Mouse (Mus musculus) retina, postnatal 1 day (tissue): ENCODE measurements around the gene Lipn.

Experiments
- DNase-seq: peaks from one replicate; pipeline ENCODE4 v3.0.0-alpha.2; 2012

Lipn gene

DNA sequence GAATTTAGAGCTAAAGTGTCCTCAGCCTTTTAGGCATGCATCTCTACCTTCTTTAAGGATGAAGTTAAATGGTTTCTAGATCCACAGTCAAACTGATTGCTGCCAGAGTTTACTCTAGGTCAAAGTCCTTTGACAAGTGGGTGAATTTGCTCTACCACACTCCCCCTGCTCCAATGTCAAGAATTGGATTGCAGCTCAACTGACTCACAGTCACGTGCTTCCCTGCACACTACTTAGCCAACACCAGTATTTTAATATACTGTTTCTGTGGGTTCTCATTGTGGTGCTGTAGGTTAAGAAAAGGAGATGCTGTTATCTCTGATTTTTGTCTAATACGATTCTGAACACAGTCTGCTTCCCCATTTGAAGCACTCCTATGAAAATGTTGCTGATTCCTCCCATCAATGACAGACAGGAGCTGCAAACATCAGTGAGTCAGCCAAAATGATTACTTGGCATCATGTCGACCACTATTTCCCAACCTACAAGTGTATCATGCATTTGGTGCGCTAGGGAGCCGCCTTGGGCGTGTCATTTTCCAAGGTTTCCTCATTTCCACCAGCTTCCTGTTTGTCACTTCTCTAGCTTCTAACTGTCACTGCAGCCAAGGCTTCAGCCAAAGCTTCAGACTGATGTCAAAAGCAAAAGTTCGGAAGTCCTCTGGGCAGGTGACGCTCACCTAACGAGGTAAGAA is at the start of gene Lipn:
Gene Lipn, plus strand, starts transcription at position 580 of the 694 bp plus-strand sequence.
- DNase-seq = no peak

DNA sequence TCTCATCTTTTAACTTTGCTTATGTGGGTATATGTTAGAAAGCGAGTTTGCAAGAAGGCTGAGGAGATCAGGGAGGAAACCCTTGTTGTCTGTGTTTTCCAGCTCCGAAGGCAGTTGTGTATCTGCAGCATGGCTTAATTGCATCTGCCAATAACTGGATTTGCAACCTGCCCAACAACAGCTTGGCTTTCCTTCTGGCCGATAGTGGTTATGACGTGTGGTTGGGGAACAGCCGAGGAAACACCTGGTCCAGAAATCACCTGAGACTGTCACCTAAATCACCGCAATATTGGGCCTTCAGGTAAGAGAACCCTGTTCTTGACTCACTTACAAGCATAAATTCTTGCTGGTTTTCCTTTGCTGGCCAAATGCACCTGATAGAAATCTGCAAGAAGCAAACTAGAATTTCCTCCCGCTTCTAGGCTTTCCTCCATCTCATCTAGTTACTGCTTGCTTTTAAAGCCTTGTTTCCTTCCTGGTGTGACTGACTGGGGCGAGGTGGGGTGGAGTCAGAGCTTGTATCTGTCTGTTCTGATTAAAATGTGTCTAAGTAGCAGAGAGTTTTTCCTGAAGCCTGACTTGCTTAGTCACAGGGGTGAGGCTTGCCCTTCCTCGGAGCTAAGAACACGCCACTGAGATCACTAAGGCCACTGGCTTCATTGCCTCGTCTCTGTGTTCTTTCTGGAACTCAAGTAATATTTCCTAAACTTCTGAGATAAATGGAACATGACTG is 45.6 kb upstream of the Lipn start:
- DNase-seq = no peak

DNA sequence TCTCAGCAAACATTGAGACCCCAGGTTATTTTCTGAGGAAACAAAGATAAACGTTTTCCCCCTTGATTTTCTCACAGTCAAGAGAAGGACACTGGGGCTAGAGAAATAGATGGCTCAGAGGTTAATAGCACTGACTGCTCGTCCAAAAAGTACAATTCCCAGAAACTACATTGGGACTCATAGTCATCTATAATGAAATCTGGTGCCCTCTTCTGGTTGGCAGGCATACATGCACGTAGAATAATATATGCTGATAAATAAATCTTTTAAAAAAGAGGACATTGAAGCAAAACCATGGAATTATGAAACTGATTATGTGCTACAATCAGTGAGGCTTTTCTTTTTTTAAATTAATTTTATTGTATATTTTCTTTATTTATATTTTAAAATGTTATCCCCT is 44.4 kb upstream of the Lipn start:
- DNase-seq = peak; percentile 19

DNA sequence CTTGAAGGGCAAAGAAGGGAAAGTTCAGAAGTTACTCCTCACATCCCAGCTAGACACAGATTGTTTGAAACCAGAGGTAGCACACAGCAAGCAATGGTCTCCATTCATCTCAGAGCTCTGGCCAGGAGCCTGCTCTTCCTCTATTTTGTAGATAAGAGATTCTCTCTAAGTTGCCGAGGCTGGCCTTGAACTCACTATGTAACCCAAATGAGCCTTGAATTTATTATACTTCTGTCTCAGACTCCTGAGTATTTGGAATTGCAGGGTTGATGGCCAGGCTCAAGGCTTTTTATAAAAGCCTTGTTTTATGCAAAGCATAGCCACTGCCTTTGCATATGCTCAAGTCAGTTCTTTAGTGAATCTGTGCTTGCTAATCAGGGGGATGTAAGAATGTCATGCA is 27.4 kb upstream of the Lipn start:
- no peak for DNase-seq

DNA sequence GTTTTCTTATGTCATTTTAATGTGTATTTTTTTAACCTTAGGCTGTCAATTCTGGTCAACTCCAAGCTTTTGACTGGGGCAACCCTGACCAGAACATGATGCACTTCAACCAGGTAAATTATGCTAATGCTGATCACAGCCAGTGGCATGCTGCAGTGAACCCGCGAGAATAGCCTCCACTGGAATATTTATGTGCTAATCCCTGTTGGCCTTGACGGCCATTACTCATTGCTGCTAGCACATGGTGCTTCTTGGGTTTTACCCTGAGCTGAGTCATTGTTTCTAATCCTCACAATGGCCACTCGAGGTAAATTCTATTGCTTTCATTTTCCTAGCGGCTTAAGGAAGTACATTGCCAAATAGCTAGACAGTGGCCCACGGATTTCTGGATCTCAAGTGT is 24.1 kb upstream of the Lipn start:
- DNase-seq = no peak

DNA sequence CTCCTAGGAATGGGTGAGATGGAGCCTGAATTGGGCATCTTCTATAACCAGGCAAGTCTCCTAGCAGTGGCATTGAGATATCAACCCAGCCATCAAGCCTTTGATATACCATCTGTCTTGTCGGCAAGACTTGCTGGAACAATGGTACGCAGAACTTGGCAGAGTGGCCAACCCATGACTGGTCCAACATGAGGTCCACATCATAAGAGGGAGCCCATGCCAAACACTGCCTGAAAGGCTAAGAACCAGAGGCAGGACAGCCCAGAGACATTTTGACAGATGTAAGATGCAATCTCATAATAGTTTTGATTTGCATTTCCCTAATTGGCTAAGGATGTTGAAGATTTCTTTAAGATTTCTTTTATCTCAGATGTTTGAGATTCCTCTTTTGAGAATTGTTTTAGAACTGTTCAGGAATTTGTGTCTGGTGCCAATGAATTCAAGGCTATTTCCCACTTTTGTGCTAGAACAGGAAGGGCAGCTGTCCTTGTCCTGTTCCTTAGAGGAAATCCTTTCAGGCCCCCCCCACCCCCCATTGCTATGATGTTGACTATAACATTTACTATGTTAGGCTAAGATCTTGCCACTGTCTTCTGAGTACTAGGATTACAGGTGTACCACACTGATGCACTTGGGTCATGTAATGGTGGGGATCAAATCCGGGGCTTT is 17.7 kb upstream of the Lipn start:
- no peak for DNase-seq

DNA sequence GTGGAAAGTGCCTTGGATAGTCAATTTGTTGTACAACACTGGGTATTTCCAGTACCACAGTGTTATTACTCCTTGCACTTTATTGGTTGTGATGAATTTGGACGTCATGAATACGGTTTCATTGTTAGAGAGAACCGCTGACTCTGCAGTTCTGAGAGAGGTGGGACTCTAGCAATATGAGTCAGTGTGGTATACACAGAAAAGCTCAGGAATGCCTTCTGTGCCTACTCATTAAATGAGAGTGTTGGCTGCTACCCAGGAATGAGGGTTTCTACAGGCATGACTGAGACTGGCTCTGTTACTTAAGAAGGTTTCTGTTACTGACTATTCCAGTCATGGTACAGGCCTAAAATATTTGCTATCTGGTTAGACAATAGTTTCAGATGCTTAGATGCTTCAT is 15.7 kb upstream of the Lipn start:
- no peak for DNase-seq

DNA sequence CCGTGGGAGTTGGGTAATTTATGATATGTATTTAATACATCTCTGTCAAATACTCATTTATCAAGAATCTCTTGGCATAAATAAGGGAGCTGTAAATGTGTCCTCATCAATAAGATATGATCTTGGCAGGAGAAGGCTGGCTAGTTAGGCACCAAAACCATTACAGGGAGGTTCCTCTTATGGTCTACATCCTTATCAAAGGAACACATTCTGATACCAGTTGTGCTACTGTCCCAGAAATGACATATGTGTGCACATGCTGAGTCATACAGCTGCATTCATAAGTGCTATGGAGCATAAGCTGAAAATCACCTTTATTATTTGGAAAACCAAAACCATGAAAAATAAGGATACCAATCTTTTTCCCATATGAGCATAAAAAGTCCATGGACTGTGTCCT is 3.6 kb upstream of the Lipn start:
- DNase-seq = no peak

DNA sequence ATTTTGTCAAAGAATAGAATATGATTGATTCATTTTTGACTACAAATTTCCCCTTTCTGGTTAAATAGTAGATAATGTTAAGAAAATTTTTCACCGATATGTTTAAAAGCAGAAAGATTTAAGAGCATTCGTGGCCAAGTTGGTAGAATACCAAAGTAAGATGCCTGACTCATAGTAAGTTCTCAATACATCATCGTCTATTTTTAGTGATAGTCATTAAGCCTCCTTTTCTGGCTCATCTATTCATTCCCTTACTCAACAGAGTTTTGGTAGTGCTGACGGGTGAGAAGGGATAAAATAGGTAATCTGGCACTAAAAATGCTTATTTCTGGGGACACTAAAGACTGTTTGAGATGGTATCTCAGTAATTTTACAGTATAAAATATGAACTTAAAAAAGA is 3.1 kb upstream of the Lipn start:
- no peak for DNase-seq

DNA sequence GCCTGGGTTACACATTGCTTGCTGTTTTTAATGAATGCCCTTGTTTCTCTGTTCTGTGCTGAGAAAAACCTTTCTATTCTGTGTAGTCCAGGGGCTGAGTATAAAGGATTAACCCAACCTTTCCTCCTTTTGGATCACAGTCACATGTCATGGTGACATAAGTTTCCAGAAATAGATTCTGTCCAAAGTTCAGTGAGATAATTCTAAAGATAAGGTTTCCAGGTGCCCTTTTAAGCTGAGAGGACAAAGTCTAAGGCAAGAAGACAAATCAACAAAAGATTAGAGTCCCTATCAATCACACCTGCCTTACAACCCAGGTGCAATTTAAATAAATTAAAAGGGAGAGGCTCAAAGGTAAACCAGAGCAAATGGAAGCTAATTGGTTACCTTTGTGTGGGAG is 7.1 kb downstream of the Lipn start:
- no peak for DNase-seq

DNA sequence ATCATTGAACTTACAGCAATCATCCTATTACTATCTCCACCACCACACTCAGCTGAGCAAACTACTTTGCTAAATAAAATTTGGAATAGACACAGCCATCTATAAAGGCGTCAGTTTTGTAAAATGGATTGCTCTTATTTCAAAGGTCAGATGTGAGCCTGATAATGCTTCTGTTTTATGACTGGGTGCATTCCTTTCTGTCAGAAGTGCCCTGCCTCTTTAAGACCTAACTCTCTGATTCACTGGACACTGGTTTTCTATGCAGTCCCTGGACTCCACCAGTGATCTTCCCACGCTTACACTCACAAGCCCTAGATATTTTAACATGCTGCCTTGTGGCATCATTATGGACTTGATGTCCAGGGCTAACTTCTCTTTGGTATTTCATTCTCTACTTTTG is 11.0 kb downstream of the Lipn start:
- no peak for DNase-seq

DNA sequence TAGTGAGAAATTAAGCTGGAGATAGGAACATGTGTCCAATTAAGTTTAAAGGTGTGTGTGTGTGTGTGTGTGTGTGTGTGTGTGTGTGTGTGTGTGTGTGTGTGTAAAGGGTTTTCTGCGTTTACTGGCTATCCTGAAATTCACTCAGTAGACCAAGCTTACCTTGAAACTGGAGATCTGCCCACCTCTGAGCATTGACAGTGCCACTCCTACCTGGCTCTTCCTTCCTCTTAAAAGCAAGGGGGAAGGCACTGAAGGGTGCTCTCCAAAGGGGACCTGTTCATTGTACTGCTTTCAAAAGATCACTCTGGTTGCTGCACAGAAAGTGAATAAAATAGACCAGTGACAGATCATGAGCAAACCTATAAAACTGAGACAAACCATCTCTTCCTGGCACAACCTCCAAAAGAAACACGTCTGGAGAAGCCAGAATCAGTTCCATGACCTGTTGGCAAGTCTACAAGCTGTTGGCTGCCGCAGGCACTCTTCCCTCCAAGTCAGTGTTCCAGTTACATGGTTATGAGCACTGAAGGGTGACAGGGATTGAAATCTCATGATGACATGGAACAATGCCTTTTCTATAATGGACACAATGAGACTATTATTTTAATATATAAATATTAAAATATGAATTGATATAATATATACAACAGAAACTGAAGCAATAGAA is 22.0 kb downstream of the Lipn start:
- DNase-seq = no peak

DNA sequence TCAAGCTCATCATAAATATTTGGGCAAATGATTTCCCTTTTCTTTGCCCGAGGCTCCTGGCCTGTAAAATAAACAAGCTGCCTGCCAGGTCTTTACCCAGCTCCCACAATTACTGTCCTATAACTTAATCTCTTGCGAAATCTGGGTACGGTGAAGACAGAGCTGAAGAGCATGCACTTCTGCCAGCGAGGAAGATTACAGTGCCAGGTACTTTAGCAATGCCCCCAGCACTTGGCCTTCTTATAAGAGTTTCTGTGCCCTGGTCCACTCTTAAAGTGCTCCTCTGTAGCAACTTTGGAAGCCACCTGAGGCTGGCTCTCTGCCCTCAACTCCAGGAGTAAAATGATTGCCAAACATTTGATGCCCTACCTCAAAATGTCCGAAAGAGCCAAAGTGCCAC is 28.2 kb downstream of the Lipn start:
- no peak for DNase-seq

DNA sequence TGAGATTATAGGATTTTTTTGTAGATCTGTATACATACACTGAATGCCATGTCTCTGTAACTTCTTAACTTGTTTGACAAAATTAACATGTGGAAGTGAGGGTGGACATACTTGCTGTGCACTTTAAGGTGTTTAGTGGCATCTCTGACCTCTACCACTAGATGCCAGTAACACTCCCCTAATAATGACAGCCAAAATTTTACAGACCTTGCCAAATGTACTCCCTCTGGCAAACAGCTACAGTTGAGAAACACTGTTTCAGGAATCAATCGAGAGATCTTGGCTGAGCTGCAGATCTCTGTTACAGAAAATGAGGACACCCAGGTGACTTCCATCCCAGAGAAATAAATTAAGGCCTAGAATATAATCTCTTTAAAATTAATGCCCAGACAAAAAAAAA is 29.1 kb downstream of the Lipn start:
- DNase-seq = no peak

DNA sequence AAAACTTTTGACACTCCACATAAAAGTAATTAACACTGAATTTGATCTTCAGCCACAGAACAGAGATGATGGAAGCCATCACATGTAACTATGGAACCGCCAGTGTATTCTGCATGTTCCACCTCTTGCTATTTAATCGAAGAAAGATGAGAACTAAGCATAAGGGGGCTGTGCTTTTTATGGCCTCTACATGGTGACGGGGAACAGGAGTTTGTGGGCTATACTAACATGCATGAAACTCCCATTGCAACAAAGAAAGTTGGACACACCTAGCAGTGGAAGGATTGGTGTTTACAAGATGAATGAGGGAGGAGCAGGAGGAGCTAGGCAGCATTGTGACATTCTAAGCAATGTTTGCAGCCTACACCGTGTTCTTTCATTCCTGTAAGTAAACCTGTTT is 33.5 kb downstream of the Lipn start, which contains the start of gene Lipm:
Gene Lipm, plus strand, starts transcription at position 301 of the 400 bp plus-strand sequence.
- no peak for DNase-seq

DNA sequence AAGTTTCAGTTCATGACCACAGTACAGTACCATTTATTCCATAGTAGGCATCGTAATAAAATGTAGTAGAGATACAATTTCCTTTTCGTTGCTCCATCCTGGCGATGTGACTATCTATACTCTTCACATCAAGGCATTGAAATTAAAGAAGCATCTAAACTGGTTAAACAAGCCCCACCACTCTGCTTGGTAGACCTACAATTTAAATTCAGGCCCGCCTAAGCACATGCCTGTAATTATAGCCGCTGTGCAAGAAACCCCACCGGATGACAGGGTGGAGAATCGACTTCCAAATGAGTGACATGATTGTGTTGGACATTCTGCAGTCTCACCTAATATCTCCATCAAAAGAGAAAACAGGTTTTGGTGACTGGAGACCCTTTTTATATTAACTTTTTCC is 34.7 kb downstream of the Lipn start:
- DNase-seq = no peak

DNA sequence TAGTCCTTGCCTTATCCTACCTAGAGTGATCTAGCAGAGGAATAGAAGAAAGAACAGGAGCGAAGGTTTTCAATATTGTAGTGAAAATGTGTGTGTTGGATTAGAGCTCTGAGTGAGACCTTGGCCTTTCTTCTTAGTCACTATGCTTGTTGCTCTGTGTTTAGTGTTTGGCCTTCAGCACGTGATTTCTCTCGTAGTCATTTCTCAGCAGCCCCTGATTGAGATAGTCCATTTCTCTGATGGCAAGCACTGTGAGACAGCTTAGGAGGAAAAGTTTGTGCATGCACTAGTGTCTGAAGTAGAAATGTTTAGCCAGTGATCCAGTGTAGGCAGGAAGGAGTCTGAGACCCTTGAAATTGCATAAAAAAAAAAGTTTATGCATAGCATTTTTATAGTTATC is 37.7 kb downstream of the Lipn start:
- no peak for DNase-seq

DNA sequence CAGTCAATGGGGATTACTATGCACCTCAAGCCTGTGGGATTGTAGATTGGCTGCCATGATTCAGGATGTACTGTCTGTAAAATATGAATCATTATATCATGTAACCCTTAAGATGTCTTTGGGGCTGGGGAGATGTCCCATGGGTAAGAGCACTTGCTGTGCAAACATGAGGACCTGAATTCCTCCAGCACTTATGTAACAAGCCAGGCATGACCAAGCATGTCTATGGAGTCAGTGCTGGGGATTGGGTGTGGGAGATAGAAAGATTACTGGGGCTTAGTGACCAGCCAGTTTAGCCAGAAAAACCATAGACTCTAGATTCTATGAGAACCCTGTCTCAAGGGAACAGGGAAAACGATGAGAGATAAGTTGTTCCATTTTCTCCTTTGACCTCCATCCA is 51.9 kb downstream of the Lipn start:
- DNase-seq = no peak

DNA sequence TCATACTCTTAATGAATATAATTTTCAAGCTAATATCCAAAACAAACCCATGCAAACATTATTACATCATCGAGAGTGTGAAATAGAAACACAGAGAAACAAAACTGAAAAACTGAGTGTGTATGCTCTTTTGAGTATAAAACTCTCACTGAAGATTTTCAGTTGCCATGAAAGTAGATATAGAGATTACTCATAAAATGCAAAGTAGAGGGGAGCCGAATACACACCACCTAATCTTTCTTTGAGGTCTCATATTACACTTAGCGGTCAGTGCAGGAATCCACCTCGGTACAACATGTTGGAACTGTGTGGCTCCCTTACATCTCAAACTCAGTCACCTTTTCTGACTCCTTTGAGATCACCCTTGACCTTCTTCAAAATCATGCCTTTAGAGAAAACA is 52.5 kb downstream of the Lipn start:
- no peak for DNase-seq

DNA sequence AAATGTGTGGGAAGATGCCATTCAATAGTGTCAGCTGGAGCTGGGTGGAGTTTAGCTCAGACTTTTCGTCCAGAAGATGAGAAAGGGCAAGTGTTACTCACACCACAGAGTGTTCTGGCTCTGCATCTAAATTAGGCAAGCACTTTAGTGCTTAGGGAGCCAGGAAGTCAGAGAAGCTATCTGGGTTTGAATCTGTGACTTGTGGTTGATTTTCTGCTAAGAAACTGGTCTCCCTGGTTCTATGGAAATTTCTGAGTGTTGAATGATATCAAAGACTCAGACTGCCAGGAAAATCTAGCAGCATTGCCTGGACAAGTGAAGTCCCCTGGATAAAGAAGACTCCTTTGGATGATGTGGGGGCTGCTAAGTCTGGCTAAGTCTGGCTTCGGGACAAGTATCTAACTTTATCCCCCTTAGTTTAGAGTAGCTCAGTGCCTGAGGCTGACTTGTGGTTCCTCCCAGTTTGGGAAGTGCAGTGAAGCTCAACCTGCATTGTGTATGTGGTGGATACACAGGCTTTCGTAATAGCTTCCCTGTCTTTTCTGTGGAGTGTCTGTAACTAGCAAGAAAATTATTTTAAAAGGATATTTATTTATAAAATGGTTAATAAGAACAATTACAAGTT is 53.1 kb downstream of the Lipn start:
- DNase-seq = no peak
